Mouse (Mus musculus): Measurements from ENCODE around the gene Gjb6. TPM values are rescaled to one million over a fixed set of nuclear protein-coding genes. Genes with fewer than 3 reads are reported as not detected.

Gjb6 gene
- 0.10 and 0.19 TPM in 2 replicates for polyA plus RNA-seq (2016; fragmentation: Nextera tagmentation; extraction: Ambion mirVana)

DNA sequence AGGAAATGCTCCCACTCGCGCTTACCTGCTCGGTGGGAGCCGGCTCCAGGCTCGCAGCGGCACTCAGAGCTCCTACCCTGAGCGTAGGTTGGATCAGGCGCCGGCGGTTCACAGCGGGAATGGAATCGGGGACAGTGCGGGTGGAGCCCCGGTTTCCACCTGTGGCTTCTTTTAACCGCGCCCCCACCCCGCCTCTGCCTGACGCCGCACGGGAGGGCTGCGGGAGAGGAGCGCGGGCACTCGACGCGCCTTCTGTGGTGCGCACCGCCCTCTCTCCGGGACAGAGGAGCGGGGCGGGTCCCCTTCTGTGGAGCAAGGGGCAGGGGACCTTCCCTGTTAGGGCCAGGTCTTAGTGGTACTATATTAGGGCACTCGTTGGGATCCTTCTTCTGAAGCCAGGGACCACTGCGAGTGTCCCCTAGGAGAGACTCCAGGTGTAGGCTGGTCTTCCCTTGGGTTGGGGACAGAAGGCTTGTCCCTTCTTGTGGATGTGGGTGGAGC is at the start of gene Gjb6:
Gene Gjb6, minus strand, starts transcription at position 451 of the 501 bp plus-strand sequence.
- Histone ChIP-seq H3K36me3 (no peaks in the 10 kb centered on the region), H3K27me3 (replicated peaks) (peaks cover 79% of the 10 kb centered on the region), H3K4me1 (no peaks in the 10 kb centered on the region; the same call in 1 of the 2 replicates), H3K4me2 (peak within 1 kb of the TSS; percentile 50), H3K9me3 (replicated peaks) (no peaks in the 10 kb centered on the region), H3K27ac (no peak within 1 kb of the TSS), H3K4me3 (peak within 1 kb of the TSS; percentile 13; the same call in 1 of the 2 replicates), H3K9ac (no peak within 1 kb of the TSS)
- peak; percentile 5; the same call in 1 of the 2 replicates for ATAC-seq
- WGBS (ENCODE audit: insufficient replicate concordance), result 6% methylated on average over 32 of the region's 33 CpGs

DNA sequence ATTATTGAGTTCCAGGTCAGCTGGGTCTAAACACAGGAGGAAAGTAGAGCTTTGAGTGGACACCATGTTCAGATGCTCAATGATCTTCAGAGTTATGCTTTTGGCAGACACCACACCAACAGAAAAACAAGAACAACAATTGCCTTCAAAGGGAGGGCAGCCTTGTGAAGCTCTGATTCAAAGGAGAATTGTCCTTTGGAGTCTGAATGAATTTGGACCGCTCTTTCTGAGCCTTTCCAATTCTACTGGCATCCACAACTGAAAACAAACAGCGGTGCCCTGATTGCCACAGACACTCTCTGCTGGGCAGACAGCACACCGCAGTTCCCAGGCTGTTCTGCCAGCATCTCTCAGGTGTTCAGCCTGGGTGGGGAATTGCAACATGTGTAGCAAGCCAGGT is 32.1 kb upstream of the Gjb6 start:
- no peak for ATAC-seq
- H3K27me3 ChIP-seq (replicated peaks), result peaks cover 4% of the 10 kb centered on the region
- no peaks in the 10 kb centered on the region for H3K36me3 ChIP-seq
- no peak overlapping the region for H3K4me2 ChIP-seq
- no peak overlapping the region for H3K27ac ChIP-seq
- no peak overlapping the region for H3K9ac ChIP-seq
- 76% methylated on average over 3 of the region's 3 CpGs for WGBS (ENCODE audit: insufficient replicate concordance)
- H3K9me3 ChIP-seq (replicated peaks), result no peaks in the 10 kb centered on the region
- no peak overlapping the region for H3K4me3 ChIP-seq
- H3K4me1 ChIP-seq, result no peaks in the 10 kb centered on the region

DNA sequence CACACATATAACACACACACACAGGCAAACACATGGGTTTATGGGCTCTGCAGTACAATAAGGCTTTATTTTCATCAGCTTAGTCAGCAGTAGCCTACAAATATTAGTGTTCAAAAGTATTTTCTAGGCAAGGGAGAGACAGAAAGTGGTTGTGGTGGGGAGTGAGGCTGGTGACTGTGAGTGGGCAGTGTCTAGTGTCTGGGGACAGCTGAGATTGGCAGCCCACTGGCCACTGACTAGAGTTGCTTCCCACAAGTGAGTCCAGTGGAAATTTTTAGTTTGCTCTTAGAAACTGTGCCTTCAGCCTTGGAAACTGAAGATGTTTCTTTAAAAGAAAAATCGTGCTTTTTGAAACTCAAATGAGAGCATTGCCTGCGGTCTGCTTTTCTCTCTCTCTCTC is 28.4 kb upstream of the Gjb6 start:
- Histone ChIP-seq H3K27ac (no peak overlapping the region), H3K4me3 (no peak overlapping the region), H3K4me2 (no peak overlapping the region), H3K36me3 (no peaks in the 10 kb centered on the region), H3K9me3 (replicated peaks) (no peaks in the 10 kb centered on the region), H3K9ac (no peak overlapping the region), H3K4me1 (no peaks in the 10 kb centered on the region), H3K27me3 (replicated peaks) (peaks cover 4% of the 10 kb centered on the region)
- ATAC-seq, result no peak
- WGBS (ENCODE audit: insufficient replicate concordance), result 54% methylated on average over 2 of the region's 2 CpGs

DNA sequence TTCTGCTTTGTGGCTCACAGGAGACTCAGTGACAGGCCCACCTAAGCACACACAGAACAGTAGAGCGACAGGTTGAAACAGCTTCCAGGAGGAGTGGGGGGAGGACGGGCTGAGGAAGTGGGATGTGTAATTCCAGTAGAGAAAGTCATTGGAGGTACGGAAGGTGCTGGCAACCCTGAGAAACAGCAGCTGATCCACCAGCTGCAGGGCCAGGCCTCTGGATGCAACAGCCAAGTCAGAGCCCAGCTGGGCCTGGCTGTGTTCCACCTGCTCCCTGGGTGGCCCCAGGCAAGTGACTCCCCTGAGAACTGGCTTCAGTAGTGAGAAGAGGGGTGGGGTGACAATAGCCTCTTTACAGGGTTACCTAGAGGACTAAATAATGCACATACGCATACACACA is 27.8 kb upstream of the Gjb6 start:
- ATAC-seq, result no peak
- no peak overlapping the region for H3K27ac ChIP-seq
- H3K36me3 ChIP-seq, result no peaks in the 10 kb centered on the region
- 59% methylated on average over 4 of the region's 4 CpGs for WGBS (ENCODE audit: insufficient replicate concordance)
- H3K27me3 ChIP-seq (replicated peaks), result peaks cover 4% of the 10 kb centered on the region
- H3K4me1 ChIP-seq, result no peaks in the 10 kb centered on the region
- no peak overlapping the region for H3K9ac ChIP-seq
- H3K4me3 ChIP-seq, result no peak overlapping the region
- no peak overlapping the region for H3K4me2 ChIP-seq
- no peaks in the 10 kb centered on the region for H3K9me3 ChIP-seq (replicated peaks)

DNA sequence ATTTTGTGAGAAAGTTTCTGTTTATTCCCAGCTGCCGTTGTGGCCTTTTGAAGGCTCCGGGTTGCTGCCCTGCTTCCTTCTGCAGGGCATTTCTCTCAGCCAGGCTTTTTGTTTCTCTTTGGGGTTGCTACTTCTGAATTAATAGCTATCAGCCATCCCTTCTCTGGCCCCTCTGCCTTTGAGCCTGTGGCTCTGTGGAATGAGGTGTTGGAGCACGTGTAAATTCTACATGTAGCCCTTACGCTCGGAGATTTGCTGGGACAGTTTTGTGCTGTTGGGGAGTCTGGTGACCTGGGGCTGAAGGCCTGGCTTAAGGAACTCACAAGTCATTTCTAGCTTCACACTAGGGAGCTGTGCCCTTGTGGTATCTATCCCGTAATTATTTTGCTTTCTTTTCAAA is 21.5 kb upstream of the Gjb6 start:
- Histone ChIP-seq H3K4me2 (no peak overlapping the region), H3K27me3 (replicated peaks) (no peaks in the 10 kb centered on the region), H3K9ac (no peak overlapping the region), H3K4me3 (no peak overlapping the region), H3K27ac (no peak overlapping the region), H3K4me1 (no peaks in the 10 kb centered on the region), H3K36me3 (no peaks in the 10 kb centered on the region), H3K9me3 (replicated peaks) (no peaks in the 10 kb centered on the region)
- 50% methylated on average over 6 of the region's 6 CpGs for WGBS (ENCODE audit: insufficient replicate concordance)
- ATAC-seq, result no peak

DNA sequence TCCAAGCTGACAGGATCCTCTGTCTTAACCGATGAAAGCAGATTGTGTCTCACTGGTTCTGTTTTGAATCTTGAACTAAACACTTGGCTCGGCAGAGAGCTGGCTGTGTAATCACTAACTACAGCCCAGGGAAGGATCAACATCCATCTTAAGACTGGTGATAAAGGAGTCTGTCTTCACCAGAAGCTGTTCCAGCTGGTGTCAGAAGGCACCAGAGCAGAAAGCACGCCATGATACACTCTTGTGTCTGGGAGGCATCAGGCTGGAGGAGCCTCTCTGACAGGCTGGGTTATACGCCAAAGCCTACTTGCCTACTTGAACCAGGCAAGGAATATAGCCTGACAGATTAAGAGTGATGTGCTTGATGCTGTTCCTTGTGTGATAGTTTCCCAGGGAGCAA is 12.3 kb upstream of the Gjb6 start:
- no peaks in the 10 kb centered on the region for H3K9me3 ChIP-seq (replicated peaks)
- H3K27ac ChIP-seq, result no peak overlapping the region
- H3K27me3 ChIP-seq (replicated peaks), result peaks cover 3% of the 10 kb centered on the region; the same call in 1 of the 2 replicates
- no peak for ATAC-seq
- no peaks in the 10 kb centered on the region for H3K36me3 ChIP-seq
- no peak overlapping the region for H3K9ac ChIP-seq
- H3K4me2 ChIP-seq, result no peak overlapping the region
- no peaks in the 10 kb centered on the region for H3K4me1 ChIP-seq
- no peak overlapping the region for H3K4me3 ChIP-seq
- 41% methylated on average over 4 of the region's 4 CpGs for WGBS (ENCODE audit: insufficient replicate concordance)

DNA sequence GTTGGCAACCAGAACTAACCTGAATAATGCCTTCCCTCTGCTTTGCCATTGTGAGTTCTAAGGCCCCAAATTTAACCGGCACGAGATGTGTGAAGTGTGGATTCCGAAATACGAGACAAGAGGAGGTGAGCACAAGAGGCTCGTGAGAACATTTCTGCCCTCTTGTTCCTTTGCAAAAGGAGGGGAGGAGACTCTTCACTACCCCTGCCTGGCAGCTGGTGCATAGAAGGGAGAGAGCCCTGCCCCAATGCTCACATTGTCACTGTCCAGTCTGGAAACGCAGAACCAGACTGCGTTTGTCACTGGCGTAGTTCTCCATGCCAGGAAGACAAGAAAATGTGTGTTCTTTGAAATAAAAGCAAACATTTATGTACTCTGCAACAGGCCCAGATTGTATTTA is 1.9 kb upstream of the Gjb6 start:
- Histone ChIP-seq H3K27ac (no peak overlapping the region), H3K9ac (no peak overlapping the region), H3K4me1 (no peaks in the 10 kb centered on the region; the same call in 1 of the 2 replicates), H3K27me3 (replicated peaks) (peaks cover 73% of the 10 kb centered on the region), H3K9me3 (replicated peaks) (no peaks in the 10 kb centered on the region), H3K4me3 (no peak overlapping the region), H3K4me2 (no peak overlapping the region), H3K36me3 (no peaks in the 10 kb centered on the region)
- no peak for ATAC-seq
- WGBS (ENCODE audit: insufficient replicate concordance), result 75% methylated on average over 8 of the region's 8 CpGs

DNA sequence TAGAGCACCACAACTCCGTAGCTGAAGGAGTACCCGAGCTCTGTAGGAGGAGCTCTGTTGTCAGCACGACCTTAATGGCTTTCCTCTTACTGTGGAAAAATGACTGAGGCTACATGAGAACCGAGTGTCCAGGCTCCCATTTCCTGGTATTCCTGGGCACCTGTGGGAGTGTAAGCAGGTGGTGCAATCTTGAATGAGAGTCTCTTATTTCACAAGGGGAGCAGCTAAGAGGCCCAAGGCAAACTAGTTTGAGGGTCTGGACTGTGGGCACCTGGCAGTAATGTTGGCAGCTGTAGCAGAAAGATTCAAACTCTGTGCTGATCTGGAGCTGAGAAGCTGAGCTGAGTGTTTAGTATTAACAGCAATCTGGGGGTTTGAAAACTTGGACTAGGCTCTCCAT is 6.0 kb downstream of the Gjb6 start:
- Histone ChIP-seq H3K4me2 (no peak overlapping the region), H3K27ac (no peak overlapping the region), H3K27me3 (replicated peaks) (peaks cover 25% of the 10 kb centered on the region), H3K36me3 (no peaks in the 10 kb centered on the region), H3K4me1 (no peaks in the 10 kb centered on the region), H3K4me3 (no peak overlapping the region), H3K9me3 (replicated peaks) (no peaks in the 10 kb centered on the region), H3K9ac (no peak overlapping the region)
- no peak for ATAC-seq
- 60% methylated on average over 4 of the region's 4 CpGs for WGBS (ENCODE audit: insufficient replicate concordance)

DNA sequence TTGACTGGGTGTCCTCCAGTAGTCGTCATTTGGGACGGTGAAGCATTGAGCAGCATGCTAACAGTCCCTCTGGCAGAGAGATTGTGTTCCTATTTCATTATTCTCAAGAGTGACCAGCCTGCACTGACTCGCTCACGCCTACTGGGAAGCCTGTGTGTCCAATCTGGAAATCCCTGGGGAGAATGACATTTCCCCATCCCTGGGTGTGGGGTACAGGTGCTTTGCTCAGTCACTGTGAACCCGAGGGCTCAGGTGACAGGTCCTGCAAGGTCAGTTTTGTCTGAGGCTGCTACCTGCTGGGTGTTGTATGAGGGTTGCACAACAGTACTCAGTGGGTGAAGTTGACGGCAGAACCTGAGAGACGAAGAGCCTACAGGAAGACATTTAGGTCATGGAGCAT is 11.1 kb downstream of the Gjb6 start:
- H3K9me3 ChIP-seq (replicated peaks), result no peaks in the 10 kb centered on the region
- H3K36me3 ChIP-seq, result no peaks in the 10 kb centered on the region
- no peak for ATAC-seq
- H3K27ac ChIP-seq, result no peak overlapping the region
- no peak overlapping the region for H3K4me2 ChIP-seq
- H3K9ac ChIP-seq, result no peak overlapping the region
- H3K4me3 ChIP-seq, result no peak overlapping the region
- no peaks in the 10 kb centered on the region for H3K4me1 ChIP-seq
- 67% methylated on average over 7 of the region's 7 CpGs for WGBS (ENCODE audit: insufficient replicate concordance)
- H3K27me3 ChIP-seq (replicated peaks), result peaks cover 10% of the 10 kb centered on the region; the same call in 1 of the 2 replicates

DNA sequence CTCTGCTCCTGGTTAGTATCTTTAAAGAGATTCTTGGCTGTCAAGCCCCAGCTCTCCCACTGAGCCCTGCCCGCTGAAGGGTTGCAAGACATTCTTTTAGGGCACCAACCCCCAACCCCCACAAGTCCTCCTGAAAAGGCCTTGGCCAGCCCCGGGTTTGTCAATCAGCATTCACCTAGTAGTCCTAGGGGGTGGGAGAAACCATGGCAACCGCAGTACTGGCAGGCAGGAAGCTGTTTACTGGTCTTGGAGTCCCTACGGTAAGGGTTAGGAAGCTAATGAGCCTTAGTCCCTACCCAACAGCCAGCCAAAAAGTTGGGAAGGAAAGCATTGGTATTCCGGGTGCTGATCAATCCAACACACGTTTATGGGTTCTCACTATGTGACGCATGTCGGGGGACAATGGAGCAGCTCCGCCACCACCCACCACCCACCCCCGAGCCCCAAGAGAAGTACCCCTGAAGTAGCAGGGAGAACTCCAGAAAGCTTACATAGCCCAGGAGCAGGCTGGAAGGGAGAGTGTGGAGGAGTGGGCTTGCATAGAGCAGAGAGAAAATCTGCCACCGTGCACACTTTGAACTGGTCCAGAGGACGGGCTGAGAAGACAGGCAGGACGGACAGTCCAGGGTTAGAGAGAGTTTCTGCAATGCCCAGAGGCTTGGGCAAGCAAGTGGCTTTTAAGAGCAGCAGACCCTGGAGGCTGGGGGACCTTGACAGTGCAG is 17.4 kb downstream of the Gjb6 start, which contains the start of gene Gm4491:
Gene Gm4491, minus strand, starts transcription at position 61 of the 722 bp plus-strand sequence.
- no peak within 1 kb of the TSS for H3K4me2 ChIP-seq
- 35% methylated on average over 13 of the region's 13 CpGs for WGBS (ENCODE audit: insufficient replicate concordance)
- H3K36me3 ChIP-seq, result no peaks in the 10 kb centered on the region
- peaks cover 47% of the 10 kb centered on the region for H3K27me3 ChIP-seq (replicated peaks)
- H3K9me3 ChIP-seq (replicated peaks), result no peaks in the 10 kb centered on the region
- peaks cover 3% of the 10 kb centered on the region; the same call in 1 of the 2 replicates for H3K4me1 ChIP-seq
- H3K4me3 ChIP-seq, result no peak within 1 kb of the TSS
- H3K9ac ChIP-seq, result no peak within 1 kb of the TSS
- no peak for ATAC-seq
- no peak within 1 kb of the TSS for H3K27ac ChIP-seq

DNA sequence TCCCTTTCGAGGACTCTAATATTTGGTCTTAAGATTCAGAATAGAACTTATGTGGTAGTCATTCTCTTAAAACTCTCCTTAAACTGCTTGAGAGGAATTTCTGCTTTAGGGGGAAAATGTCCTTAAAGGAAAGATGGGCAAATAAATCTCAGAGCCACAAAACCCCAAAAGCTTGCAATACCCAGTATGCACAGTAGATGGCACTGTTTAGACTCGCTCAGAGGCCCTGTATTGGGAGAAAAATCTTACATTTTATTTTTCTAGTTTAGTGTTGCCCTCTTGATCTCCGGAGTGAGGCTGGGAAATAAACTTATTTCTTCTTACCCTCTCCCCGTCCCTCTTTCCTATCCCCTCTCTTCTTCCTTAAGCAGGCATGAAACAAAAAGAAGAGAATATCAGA is 24.2 kb downstream of the Gjb6 start:
- Histone ChIP-seq H3K27ac (no peak overlapping the region), H3K27me3 (replicated peaks) (peaks cover 79% of the 10 kb centered on the region), H3K36me3 (no peaks in the 10 kb centered on the region), H3K9ac (no peak overlapping the region), H3K4me3 (no peak overlapping the region), H3K9me3 (replicated peaks) (no peaks in the 10 kb centered on the region), H3K4me1 (peaks cover 8% of the 10 kb centered on the region; the same call in 1 of the 2 replicates), H3K4me2 (no peak overlapping the region)
- ATAC-seq, result no peak
- WGBS (ENCODE audit: insufficient replicate concordance), result 8% methylated on average over 4 of the region's 4 CpGs

DNA sequence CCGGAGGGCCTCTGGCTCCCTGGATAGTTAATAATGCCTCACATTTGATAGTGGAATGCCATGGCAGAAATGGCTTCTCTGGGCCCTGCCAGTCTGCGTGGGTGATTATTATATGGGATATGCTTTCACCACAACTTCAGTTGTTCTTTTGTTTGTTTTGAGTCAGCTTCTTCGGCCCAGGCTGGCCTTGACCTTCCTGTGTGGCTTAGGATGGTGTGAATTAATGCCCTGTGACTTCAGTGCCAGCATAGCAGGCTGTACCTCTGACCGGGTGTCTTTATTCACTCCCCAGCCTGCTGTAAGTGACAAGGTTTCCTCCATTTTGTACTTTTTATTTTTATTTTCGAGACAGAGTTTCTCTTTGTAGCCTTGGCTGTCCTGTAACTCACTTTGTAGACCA is 25.5 kb downstream of the Gjb6 start:
- Histone ChIP-seq H3K36me3 (no peaks in the 10 kb centered on the region), H3K4me1 (peaks cover 12% of the 10 kb centered on the region; the same call in 1 of the 2 replicates), H3K4me3 (no peak overlapping the region), H3K27me3 (replicated peaks) (peaks cover 81% of the 10 kb centered on the region), H3K4me2 (no peak overlapping the region), H3K27ac (no peak overlapping the region), H3K9ac (no peak overlapping the region), H3K9me3 (replicated peaks) (no peaks in the 10 kb centered on the region)
- 48% methylated on average over 5 of the region's 5 CpGs for WGBS (ENCODE audit: insufficient replicate concordance)
- ATAC-seq, result no peak
